Mouse (Mus musculus): Measurements from ENCODE around the gene Stard9. TPM values are rescaled to one million over a fixed set of nuclear protein-coding genes. Genes with fewer than 3 reads are reported as not detected.

Stard9 gene
- polyA plus RNA-seq, 1 experiment, result 2.7 TPM

- TF ChIP-seq MYOD1 (IDR thresholded peaks at IDR 0.05; ENCODE audit: control insufficient read depth, insufficient read length, low read depth) (no peak), USF1 (IDR thresholded peaks at IDR 0.05; ENCODE audit: low read depth) (no peak)
- H3K79me2 ChIP-seq (ENCODE audit: control insufficient read depth, insufficient read depth), result peaks cover 4% of the 10 kb centered on the region
- peaks cover 97% of the 10 kb centered on the region for H3K36me3 ChIP-seq (ENCODE audit: control insufficient read depth, insufficient read depth)
- no peaks in the 10 kb centered on the region for H3K27me3 ChIP-seq (ENCODE audit: control insufficient read depth, insufficient read depth, insufficient read length)
- no peak overlapping the region for H3K4me3 ChIP-seq (ENCODE audit: insufficient read depth, poor library complexity, severe bottlenecking)
- no peak overlapping the region for H3ac ChIP-seq (ENCODE audit: control insufficient read depth, insufficient read length, low read depth)
- H3K79me3 ChIP-seq (ENCODE audit: low read depth), result no peaks in the 10 kb centered on the region
Measured at GRCm38 (mm10) chr2:120723621-120724020, 94.7 kb downstream of the Stard9 start.

- Histone ChIP-seq H3ac (ENCODE audit: control insufficient read depth, insufficient read length, low read depth) (no peak overlapping the region), H3K27me3 (ENCODE audit: control insufficient read depth, insufficient read depth, insufficient read length) (no peaks in the 10 kb centered on the region), H3K79me2 (ENCODE audit: control insufficient read depth, insufficient read depth) (peaks cover 10% of the 10 kb centered on the region), H3K4me3 (ENCODE audit: insufficient read depth, poor library complexity, severe bottlenecking) (no peak overlapping the region), H3K79me3 (ENCODE audit: low read depth) (peaks cover 1% of the 10 kb centered on the region), H3K36me3 (ENCODE audit: control insufficient read depth, insufficient read depth) (peaks cover 97% of the 10 kb centered on the region)
- TF ChIP-seq CEBPB (IDR thresholded peaks at IDR 0.05; ENCODE audit: low read depth), result no peak
- no peak for TF ChIP-seq FOSL1 (IDR thresholded peaks at IDR 0.05; ENCODE audit: insufficient read depth, low read length, poor library complexity, severe bottlenecking)
- no peak for TF ChIP-seq MAX (IDR thresholded peaks at IDR 0.05)
- no peak for TF ChIP-seq MYOD1 (IDR thresholded peaks at IDR 0.05; ENCODE audit: control insufficient read depth, insufficient read length, low read depth)
- TF ChIP-seq CTCF (IDR thresholded peaks at IDR 0.05; ENCODE audit: control insufficient read depth, insufficient read depth, insufficient read length), result no peak
Measured at GRCm38 (mm10) chr2:120724176-120724575, 95.3 kb downstream of the Stard9 start.

GRCm38 (mm10) chr2:120729775-120730585 is 101.1 kb downstream of the Stard9 start:
- Histone ChIP-seq H3K79me3 (ENCODE audit: low read depth) (peaks cover 13% of the 10 kb centered on the region), H3ac (ENCODE audit: control insufficient read depth, insufficient read length, low read depth) (peak overlapping the region; percentile 76), H3K4me3 (ENCODE audit: insufficient read depth, poor library complexity, severe bottlenecking) (peak overlapping the region; percentile 78), H3K27me3 (ENCODE audit: control insufficient read depth, insufficient read depth, insufficient read length) (no peaks in the 10 kb centered on the region), H3K79me2 (ENCODE audit: control insufficient read depth, insufficient read depth) (peaks cover 37% of the 10 kb centered on the region), H3K36me3 (ENCODE audit: control insufficient read depth, insufficient read depth) (peaks cover 46% of the 10 kb centered on the region)
- TF ChIP-seq MAX (IDR thresholded peaks at IDR 0.05) (no peak), FOSL1 (IDR thresholded peaks at IDR 0.05; ENCODE audit: insufficient read depth, low read length, poor library complexity, severe bottlenecking) (no peak), CTCF (IDR thresholded peaks at IDR 0.05; ENCODE audit: control insufficient read depth, insufficient read depth, insufficient read length) (no peak), MYOG (IDR thresholded peaks at IDR 0.05; ENCODE audit: control insufficient read depth, extremely low read depth, insufficient read length) (no peak), CEBPB (IDR thresholded peaks at IDR 0.05; ENCODE audit: low read depth) (no peak), MYOD1 (IDR thresholded peaks at IDR 0.05; ENCODE audit: control insufficient read depth, insufficient read length, low read depth) (no peak), USF1 (IDR thresholded peaks at IDR 0.05; ENCODE audit: low read depth) (no peak)

GRCm38 (mm10) chr2:120730639-120731166 is 101.8 kb downstream of the Stard9 start:
- H3K36me3 ChIP-seq (ENCODE audit: control insufficient read depth, insufficient read depth), result peaks cover 38% of the 10 kb centered on the region
- H3K79me3 ChIP-seq (ENCODE audit: low read depth), result peaks cover 13% of the 10 kb centered on the region
- peaks cover 37% of the 10 kb centered on the region for H3K79me2 ChIP-seq (ENCODE audit: control insufficient read depth, insufficient read depth)
- no peaks in the 10 kb centered on the region for H3K27me3 ChIP-seq (ENCODE audit: control insufficient read depth, insufficient read depth, insufficient read length)
- TF ChIP-seq MAX (IDR thresholded peaks at IDR 0.05) (no peak), MYOD1 (IDR thresholded peaks at IDR 0.05; ENCODE audit: control insufficient read depth, insufficient read length, low read depth) (no peak), USF1 (IDR thresholded peaks at IDR 0.05; ENCODE audit: low read depth) (no peak), CEBPB (IDR thresholded peaks at IDR 0.05; ENCODE audit: low read depth) (no peak), MYOG (IDR thresholded peaks at IDR 0.05; ENCODE audit: control insufficient read depth, extremely low read depth, insufficient read length) (no peak), CTCF (IDR thresholded peaks at IDR 0.05; ENCODE audit: control insufficient read depth, insufficient read depth, insufficient read length) (no peak), FOSL1 (IDR thresholded peaks at IDR 0.05; ENCODE audit: insufficient read depth, low read length, poor library complexity, severe bottlenecking) (no peak)
- H3K4me3 ChIP-seq (ENCODE audit: insufficient read depth, poor library complexity, severe bottlenecking), result peak overlapping the region; percentile 78
- peak overlapping the region; percentile 76 for H3ac ChIP-seq (ENCODE audit: control insufficient read depth, insufficient read length, low read depth)

- no peak for TF ChIP-seq MYOG (IDR thresholded peaks at IDR 0.05; ENCODE audit: control insufficient read depth, extremely low read depth, insufficient read length)
- TF ChIP-seq MYOD1 (IDR thresholded peaks at IDR 0.05; ENCODE audit: control insufficient read depth, insufficient read length, low read depth), result no peak
- peak; percentile 51 for TF ChIP-seq MAX (IDR thresholded peaks at IDR 0.05)
- no peaks in the 10 kb centered on the region for H3K27me3 ChIP-seq (ENCODE audit: control insufficient read depth, insufficient read depth, insufficient read length)
- peak overlapping the region; percentile 78 for H3K4me3 ChIP-seq (ENCODE audit: insufficient read depth, poor library complexity, severe bottlenecking)
- H3K36me3 ChIP-seq (ENCODE audit: control insufficient read depth, insufficient read depth), result peaks cover 32% of the 10 kb centered on the region
- H3K79me3 ChIP-seq (ENCODE audit: low read depth), result peaks cover 13% of the 10 kb centered on the region
- peaks cover 37% of the 10 kb centered on the region for H3K79me2 ChIP-seq (ENCODE audit: control insufficient read depth, insufficient read depth)
- peak overlapping the region; percentile 76 for H3ac ChIP-seq (ENCODE audit: control insufficient read depth, insufficient read length, low read depth)
Measured at GRCm38 (mm10) chr2:120731167-120731862, 102.4 kb downstream of the Stard9 start.

Data from C2C12 (cell line).